Mouse (Mus musculus) mouse embryonic stem cell (cell line): ENCODE results near the gene Gm20736.
"Not testable (repeated sequence)": the region's sequence is repeated elsewhere in the genome, so short reads cannot be mapped to it uniquely, and the experiment has no call there.

Experiments
- in situ Hi-C, 2 experiments: fragments of 300-500 bp; cut with MboI; formaldehyde crosslinking; loops; 1 replicate in 1 of 2; 3 replicates in 1 of 2; pipeline ENCODE4 v1.14.3; 2019 to 2020; ENCODE audit warnings: low sequenced_read_pairs in 2 of 2, low pct_unique_long_range_greater_than_20kb in 1 of 2, mixed read lengths in 1 of 2; ENCODE audit not compliant: unreplicated experiment in 1 of 2

Gm20736 gene

DNA sequence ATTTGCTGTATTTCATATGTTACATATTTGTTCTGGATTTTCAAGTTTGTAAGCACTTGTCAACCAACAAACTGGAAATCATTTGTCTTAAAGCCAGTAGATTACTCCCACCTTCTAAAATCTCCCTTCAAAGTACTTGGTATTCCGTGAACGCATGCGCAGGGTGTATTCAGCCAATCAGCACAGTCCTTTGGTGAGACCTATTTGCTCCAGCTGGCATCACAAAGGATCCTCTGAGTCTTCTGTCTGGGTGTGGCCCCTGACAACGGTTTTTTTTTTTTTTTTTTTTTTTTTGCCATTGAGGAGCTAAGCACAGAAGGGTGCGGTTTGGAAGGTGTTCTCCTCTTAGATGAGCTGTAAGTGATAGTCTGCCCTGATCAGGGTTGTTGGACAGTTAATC, at the start of gene Gm20736:
TSS of gene Gm20736 (plus strand) at position 301 of the 400 bp plus-strand sequence.
- in situ Hi-C loops: not testable (repeated sequence)
